Mouse (Mus musculus) midbrain, embryonic 15.5 days (tissue): ENCODE measurements at regions not wholly inside any gene's neighbourhood (a gene's known extent, or its start where the extent isn't known, plus 50 kb on each side); places are given as distances from the start of the nearest gene placed in this dataset.

Experiments used
- ATAC-seq: fragments of 200-750 bp; cut with Nextera tagmentation; replicated peaks from 2 replicates; pipeline ENCODE4 v1.8.0; 2017; ENCODE audit warnings: moderate TSS enrichment
- H3K27ac ChIP-seq: fragments of 300-500 bp; sonication (generic); 2 replicates; pipeline ENCODE4 v1.5.1; 2015; ENCODE audit warnings: mild to moderate bottlenecking, inconsistent platforms
- H3K27me3 ChIP-seq: fragments of 300-500 bp; sonication (generic); replicated peaks from 2 replicates; pipeline ENCODE4 v1.6.1; 2015; ENCODE audit warnings: inconsistent platforms
- H3K36me3 ChIP-seq: fragments of 300-500 bp; sonication (generic); replicated peaks from 2 replicates; pipeline ENCODE4 v1.6.1; 2015; ENCODE audit warnings: inconsistent platforms
- H3K4me1 ChIP-seq: fragments of 300-500 bp; sonication (generic); 2 replicates; pipeline ENCODE4 v1.6.1; 2015; ENCODE audit warnings: inconsistent platforms
- H3K4me2 ChIP-seq: fragments of 300-500 bp; sonication (generic); 2 replicates; pipeline ENCODE4 v1.6.1; 2015; ENCODE audit warnings: inconsistent platforms, mild to moderate bottlenecking, moderate library complexity
- H3K4me3 ChIP-seq: fragments of 300-500 bp; sonication (generic); 2 replicates; pipeline ENCODE4 v1.5.1; 2015; ENCODE audit warnings: mild to moderate bottlenecking, inconsistent platforms
- H3K9ac ChIP-seq: fragments of 300-500 bp; sonication (generic); 2 replicates; pipeline ENCODE4 v1.6.1; 2015; ENCODE audit warnings: mild to moderate bottlenecking, inconsistent platforms
- H3K9me3 ChIP-seq: fragments of 300-500 bp; sonication (generic); 2 replicates; pipeline ENCODE4 v1.6.1; 2016; ENCODE audit warnings: inconsistent platforms
- WGBS: fragments of 180-500 bp; shearing (Covaris S2); methylation state at CpG from one replicate; pipeline ENCODE4 v1.1.7; 2015; ENCODE audit warnings: mixed read lengths; 5-methylcytosine and 5-hydroxymethylcytosine counted together

GRCm38 (mm10) chr14:36819826-36820225, 148.8 kb downstream of the Ccser2 start:
- H3K27ac ChIP-seq = no peak overlapping the region
- no peak for ATAC-seq
- H3K9ac ChIP-seq = no peak overlapping the region
- no peak overlapping the region for H3K4me2 ChIP-seq
- no peaks in the 10 kb centered on the region for H3K27me3 ChIP-seq
- 76% methylated on average over 1 of the region's 1 CpGs for WGBS
- no peak overlapping the region for H3K4me3 ChIP-seq
- no peaks in the 10 kb centered on the region for H3K9me3 ChIP-seq
- no peaks in the 10 kb centered on the region for H3K4me1 ChIP-seq
- H3K36me3 ChIP-seq = no peaks in the 10 kb centered on the region

- H3K36me3 ChIP-seq = no peaks in the 10 kb centered on the region
- H3K27ac ChIP-seq = no peak overlapping the region
- no peaks in the 10 kb centered on the region for H3K27me3 ChIP-seq
- no peak overlapping the region for H3K9ac ChIP-seq
- no peak overlapping the region for H3K4me3 ChIP-seq
- WGBS = 74% methylated on average over 3 of the region's 3 CpGs
- ATAC-seq = no peak
- H3K4me2 ChIP-seq = no peak overlapping the region
- no peaks in the 10 kb centered on the region for H3K4me1 ChIP-seq
- no peaks in the 10 kb centered on the region for H3K9me3 ChIP-seq
Observed at GRCm38 (mm10) chr14:36802418-36802817, 166.2 kb downstream of the Ccser2 start.

GRCm38 (mm10) chr14:36799820-36800219, 168.8 kb downstream of the Ccser2 start:
- no peak for ATAC-seq
- H3K9ac ChIP-seq = no peak overlapping the region
- no peak overlapping the region for H3K27ac ChIP-seq
- no peaks in the 10 kb centered on the region for H3K36me3 ChIP-seq
- H3K4me3 ChIP-seq = no peak overlapping the region
- H3K4me2 ChIP-seq = no peak overlapping the region
- H3K27me3 ChIP-seq = no peaks in the 10 kb centered on the region
- H3K9me3 ChIP-seq = no peaks in the 10 kb centered on the region
- WGBS = 81% methylated on average over 1 of the region's 1 CpGs
- no peaks in the 10 kb centered on the region for H3K4me1 ChIP-seq

GRCm38 (mm10) chr14:36781882-36782281, 186.7 kb downstream of the Ccser2 start:
- no peaks in the 10 kb centered on the region for H3K36me3 ChIP-seq
- 90% methylated on average over 2 of the region's 2 CpGs for WGBS
- no peak for ATAC-seq
- no peaks in the 10 kb centered on the region for H3K9me3 ChIP-seq
- H3K9ac ChIP-seq = no peak overlapping the region
- H3K4me3 ChIP-seq = no peak overlapping the region
- no peaks in the 10 kb centered on the region for H3K4me1 ChIP-seq
- H3K4me2 ChIP-seq = no peak overlapping the region
- no peaks in the 10 kb centered on the region for H3K27me3 ChIP-seq
- no peak overlapping the region for H3K27ac ChIP-seq

GRCm38 (mm10) chr14:36778956-36779355, 189.6 kb downstream of the Ccser2 start:
- Histone ChIP-seq H3K4me1 (no peaks in the 10 kb centered on the region), H3K9me3 (no peaks in the 10 kb centered on the region), H3K4me3 (no peak overlapping the region), H3K9ac (no peak overlapping the region), H3K27me3 (no peaks in the 10 kb centered on the region), H3K36me3 (no peaks in the 10 kb centered on the region), H3K4me2 (no peak overlapping the region), H3K27ac (no peak overlapping the region)
- ATAC-seq = peak; percentile 89
- WGBS = 69% methylated on average over 1 of the region's 1 CpGs

- WGBS = 74% methylated on average over 3 of the region's 3 CpGs
- no peaks in the 10 kb centered on the region for H3K27me3 ChIP-seq
- H3K4me3 ChIP-seq = no peak overlapping the region
- no peaks in the 10 kb centered on the region for H3K9me3 ChIP-seq
- H3K4me2 ChIP-seq = no peak overlapping the region
- no peaks in the 10 kb centered on the region for H3K4me1 ChIP-seq
- H3K9ac ChIP-seq = no peak overlapping the region
- ATAC-seq = no peak
- H3K27ac ChIP-seq = no peak overlapping the region
- no peaks in the 10 kb centered on the region for H3K36me3 ChIP-seq
Observed at GRCm38 (mm10) chr14:36774349-36774748, 194.2 kb downstream of the Ccser2 start.

GRCm38 (mm10) chr14:36764377-36764776, 204.2 kb downstream of the Ccser2 start:
- 81% methylated on average over 4 of the region's 4 CpGs for WGBS
- Histone ChIP-seq H3K36me3 (no peaks in the 10 kb centered on the region), H3K4me2 (no peak overlapping the region), H3K9me3 (no peaks in the 10 kb centered on the region), H3K27ac (no peak overlapping the region), H3K27me3 (no peaks in the 10 kb centered on the region), H3K4me3 (no peak overlapping the region), H3K9ac (no peak overlapping the region), H3K4me1 (no peaks in the 10 kb centered on the region)
- no peak for ATAC-seq

- WGBS = 66% methylated on average over 6 of the region's 6 CpGs
- no peaks in the 10 kb centered on the region for H3K27me3 ChIP-seq
- H3K4me3 ChIP-seq = no peak overlapping the region
- H3K9ac ChIP-seq = no peak overlapping the region
- no peak overlapping the region for H3K4me2 ChIP-seq
- ATAC-seq = no peak
- H3K27ac ChIP-seq = no peak overlapping the region
- H3K9me3 ChIP-seq = no peaks in the 10 kb centered on the region
- H3K36me3 ChIP-seq = no peaks in the 10 kb centered on the region
- no peaks in the 10 kb centered on the region for H3K4me1 ChIP-seq
Observed at GRCm38 (mm10) chr14:36756056-36756455, 212.5 kb downstream of the Ccser2 start.

- Histone ChIP-seq H3K9me3 (no peaks in the 10 kb centered on the region), H3K4me3 (no peak overlapping the region), H3K27me3 (no peaks in the 10 kb centered on the region), H3K4me1 (no peaks in the 10 kb centered on the region), H3K36me3 (no peaks in the 10 kb centered on the region), H3K4me2 (no peak overlapping the region), H3K9ac (no peak overlapping the region), H3K27ac (no peak overlapping the region)
- ATAC-seq = no peak
- WGBS = 94% methylated on average over 6 of the region's 6 CpGs
Observed at GRCm38 (mm10) chr14:36748130-36748883, 220.3 kb downstream of the Ccser2 start.

GRCm38 (mm10) chr14:36731095-36731494, 237.5 kb downstream of the Ccser2 start:
- H3K4me1 ChIP-seq = no peaks in the 10 kb centered on the region
- no peaks in the 10 kb centered on the region for H3K36me3 ChIP-seq
- no peaks in the 10 kb centered on the region for H3K9me3 ChIP-seq
- no peak overlapping the region for H3K4me2 ChIP-seq
- ATAC-seq = peak; percentile 54; the same call in 1 of the 2 replicates
- no peak overlapping the region for H3K27ac ChIP-seq
- no peaks in the 10 kb centered on the region for H3K27me3 ChIP-seq
- 73% methylated on average over 8 of the region's 8 CpGs for WGBS
- no peak overlapping the region for H3K9ac ChIP-seq
- H3K4me3 ChIP-seq = no peak overlapping the region

GRCm38 (mm10) chr14:36726092-36726491, 242.5 kb downstream of the Ccser2 start:
- H3K27ac ChIP-seq = no peak overlapping the region
- 83% methylated on average over 6 of the region's 6 CpGs for WGBS
- H3K9ac ChIP-seq = no peak overlapping the region
- no peaks in the 10 kb centered on the region for H3K9me3 ChIP-seq
- ATAC-seq = no peak
- no peaks in the 10 kb centered on the region for H3K4me1 ChIP-seq
- H3K36me3 ChIP-seq = no peaks in the 10 kb centered on the region
- H3K27me3 ChIP-seq = no peaks in the 10 kb centered on the region
- no peak overlapping the region for H3K4me3 ChIP-seq
- no peak overlapping the region for H3K4me2 ChIP-seq

- Histone ChIP-seq H3K4me2 (no peak overlapping the region), H3K36me3 (no peaks in the 10 kb centered on the region), H3K27ac (no peak overlapping the region), H3K9me3 (no peaks in the 10 kb centered on the region), H3K4me1 (no peaks in the 10 kb centered on the region), H3K9ac (no peak overlapping the region), H3K4me3 (no peak overlapping the region), H3K27me3 (no peaks in the 10 kb centered on the region)
- 85% methylated on average over 2 of the region's 2 CpGs for WGBS
- no peak for ATAC-seq
Observed at GRCm38 (mm10) chr14:36715684-36716083, 252.9 kb downstream of the Ccser2 start.

- H3K9ac ChIP-seq = no peak overlapping the region
- ATAC-seq = no peak
Observed at GRCm38 (mm10) chr14:36696993-36697392, 271.6 kb downstream of the Ccser2 start.

More at GRCm38 (mm10) chr14:36696993-36697392, 271.6 kb downstream of the Ccser2 start:
- Histone ChIP-seq H3K36me3 (no peaks in the 10 kb centered on the region), H3K27ac (no peak overlapping the region), H3K4me1 (no peaks in the 10 kb centered on the region), H3K27me3 (no peaks in the 10 kb centered on the region), H3K9me3 (no peaks in the 10 kb centered on the region), H3K4me2 (no peak overlapping the region), H3K4me3 (no peak overlapping the region)
- WGBS = 97% methylated on average over 4 of the region's 4 CpGs
